ENCODE assay signal across 25 mouse cellular contexts in genomic region chr4:149159203-149159602, GRCm38 (mm10). TPM values are rescaled to one million over a fixed set of nuclear protein-coding genes. Genes with fewer than 3 reads are reported as not detected.
"Had no signal": no experiment of that assay in that cellular context is flagged by ENCODE, and none has a peak within 500 bp of the region (broad histone marks: within the 10 kb centered on the region; RNA-seq: fewer than 3 reads in every experiment).

No protein-coding gene starts in this region.

- H3K27ac ChIP-seq: lung, embryonic 15.5 days; midbrain, embryonic 13.5 days; midbrain, embryonic 15.5 days; neural tube, embryonic 13.5 days; neural tube, embryonic 15.5 days had no signal

- H3K4me3 ChIP-seq: lung, embryonic 15.5 days; midbrain, embryonic 13.5 days; midbrain, embryonic 15.5 days; myocyte; neural tube, embryonic 13.5 days; neural tube, embryonic 15.5 days had no signal

- H3K4me2 ChIP-seq: lung, embryonic 15.5 days; midbrain, embryonic 11.5 days; midbrain, embryonic 13.5 days; midbrain, embryonic 15.5 days; neural tube, embryonic 13.5 days; neural tube, embryonic 15.5 days had no signal

- H3K9me3 ChIP-seq: lung, embryonic 15.5 days; midbrain, embryonic 13.5 days; midbrain, embryonic 15.5 days; neural tube, embryonic 13.5 days; neural tube, embryonic 15.5 days had no signal

- H3K4me1 ChIP-seq: lung, embryonic 15.5 days; midbrain, embryonic 15.5 days had no signal

- H3K9ac ChIP-seq: liver, postnatal 0 days; lung, embryonic 15.5 days; midbrain, embryonic 13.5 days; midbrain, embryonic 15.5 days; neural tube, embryonic 13.5 days; neural tube, embryonic 15.5 days had no signal

- DNase-seq: liver, postnatal 0 days; lung, adult 2 months; lung, postnatal 14 days; lung, postnatal 36 days; retina, postnatal 1 day; right cerebral cortex, adult 18-20 months; right cerebral cortex, postnatal 25 days; right cerebral cortex, postnatal 4 days; spleen, adult 18-20 months; thymus, adult 18-20 months; thymus, postnatal 14 days; thymus, postnatal 36 days had no signal

- H3K27me3 ChIP-seq: lung, embryonic 15.5 days; midbrain, embryonic 13.5 days; midbrain, embryonic 15.5 days; neural tube, embryonic 13.5 days; neural tube, embryonic 15.5 days had no signal

- ATAC-seq: liver, postnatal 0 days; lung, postnatal 0 days; midbrain, embryonic 13.5 days; midbrain, embryonic 15.5 days had no signal

RNA-seq across cellular contexts. Expression of gene Cort, which starts 32.6 kb away (rescaled TPM):
- total RNA-seq: megakaryocyte-erythroid progenitor cell, adult 5-6 weeks had no signal
- polyA plus RNA-seq: liver, postnatal 0 days; lung, adult 2 months; myocyte; neural tube, embryonic 11.5 days; neural tube, embryonic 13.5 days; neural tube, embryonic 15.5 days; small intestine, adult 2 months; stomach, embryonic 16.5 days; thymus, postnatal 0 days had no signal
